Mouse (Mus musculus) limb, embryonic 11.5 days (tissue): ENCODE measurements at regions not wholly inside any gene's neighbourhood (a gene's known extent, or its start where the extent isn't known, plus 50 kb on each side); places are given as distances from the start of the nearest gene placed in this dataset.

Experiments used
- ATAC-seq: fragments of 200-750 bp; cut with Nextera tagmentation; 2 replicates; pipeline ENCODE4 v1.8.0; 2017; ENCODE audit warnings: low read depth; ENCODE audit not compliant: insufficient number of reproducible peaks, low FRiP score, low TSS enrichment
- DNase-seq: peaks from one replicate; pipeline ENCODE4 v3.0.0-alpha.2; 2015; ENCODE audit warnings: low spot score
- H3K27ac ChIP-seq: fragments of 300-500 bp; sonication (generic); replicated peaks from 2 replicates; pipeline ENCODE4 v1.5.1; 2014; ENCODE audit warnings: low read depth, mild to moderate bottlenecking, low read length
- H3K27me3 ChIP-seq: fragments of 300-500 bp; sonication (generic); 2 replicates; pipeline ENCODE4 v1.6.1; 2014; ENCODE audit warnings: mild to moderate bottlenecking, low read length, mixed read lengths; ENCODE audit not compliant: control insufficient read depth, insufficient read depth
- H3K36me3 ChIP-seq: fragments of 300-500 bp; sonication (generic); 2 replicates; pipeline ENCODE4 v1.6.1; 2014; ENCODE audit warnings: mild to moderate bottlenecking, low read length, moderate library complexity, mixed read lengths; ENCODE audit not compliant: control insufficient read depth, insufficient read depth
- H3K4me1 ChIP-seq: fragments of 300-500 bp; sonication (generic); 2 replicates; pipeline ENCODE4 v1.6.1; 2014; ENCODE audit warnings: low read length, mixed read lengths; ENCODE audit not compliant: control insufficient read depth, insufficient read depth
- H3K4me2 ChIP-seq: fragments of 300-500 bp; sonication (generic); 2 replicates; pipeline ENCODE4 v1.6.1; 2014; ENCODE audit warnings: low read depth, mild to moderate bottlenecking, moderate library complexity; ENCODE audit not compliant: severe bottlenecking
- H3K4me3 ChIP-seq: fragments of 300-500 bp; sonication (generic); 2 replicates; pipeline ENCODE4 v1.5.1; 2014; ENCODE audit warnings: low read depth, low read length
- H3K9ac ChIP-seq: fragments of 300-500 bp; sonication (generic); 2 replicates; pipeline ENCODE4 v1.6.1; 2014; ENCODE audit warnings: mild to moderate bottlenecking, low read length
- H3K9me3 ChIP-seq: fragments of 300-500 bp; sonication (generic); 2 replicates; pipeline ENCODE4 v1.6.1; 2016; ENCODE audit warnings: low read length; ENCODE audit not compliant: control insufficient read depth
- whole genome bisulfite sequencing: fragments of 180-500 bp; shearing (Covaris S2); extraction: QIAGEN DNeasy Blood & Tissue Kit; methylation state at CpG from one replicate; pipeline ENCODE4 v1.1.7; 2014; 5-methylcytosine and 5-hydroxymethylcytosine counted together

GRCm38 (mm10) chr1:125508594-125509257 is 51.7 kb upstream of the Slc35f5 start:
- H3K4me2 ChIP-seq, result no peak overlapping the region
- H3K4me1 ChIP-seq, result no peaks in the 10 kb centered on the region
- H3K9ac ChIP-seq, result no peak overlapping the region
- no peaks in the 10 kb centered on the region for H3K9me3 ChIP-seq
- DNase-seq (no peak), ATAC-seq (no peak)
- no peaks in the 10 kb centered on the region for H3K36me3 ChIP-seq
- H3K4me3 ChIP-seq, result no peak overlapping the region
- H3K27me3 ChIP-seq, result no peaks in the 10 kb centered on the region
- H3K27ac ChIP-seq, result no peak overlapping the region
- 70% methylated on average over 5 of the region's 5 CpGs for WGBS
